Mouse (Mus musculus) limb, embryonic 15.5 days (tissue): ENCODE results near the gene Ntn1. TPM values are rescaled to one million over a fixed set of nuclear protein-coding genes. Genes with fewer than 3 reads are reported as not detected.

Experiments used
- ATAC-seq: fragments of 200-750 bp; cut with Nextera tagmentation; 2 replicates; pipeline ENCODE4 v1.8.0; 2017; ENCODE audit warnings: low read depth, moderate TSS enrichment; ENCODE audit not compliant: insufficient number of reproducible peaks, low FRiP score, low TSS enrichment
- H3K27ac ChIP-seq: fragments of 300-500 bp; sonication (generic); 2 replicates; pipeline ENCODE4 v1.5.1; 2015; ENCODE audit warnings: moderate library complexity, mild to moderate bottlenecking, inconsistent platforms
- H3K27me3 ChIP-seq: fragments of 300-500 bp; sonication (generic); 2 replicates; pipeline ENCODE4 v1.6.1; 2015; ENCODE audit warnings: inconsistent platforms
- H3K36me3 ChIP-seq: fragments of 300-500 bp; sonication (generic); 2 replicates; pipeline ENCODE4 v1.6.1; 2015; ENCODE audit warnings: inconsistent platforms
- H3K4me1 ChIP-seq: fragments of 300-500 bp; sonication (generic); 2 replicates; pipeline ENCODE4 v1.6.1; 2015; ENCODE audit warnings: inconsistent platforms
- H3K4me2 ChIP-seq: fragments of 300-500 bp; sonication (generic); 2 replicates; pipeline ENCODE4 v1.6.1; 2015; ENCODE audit warnings: mild to moderate bottlenecking, inconsistent platforms
- H3K4me3 ChIP-seq: fragments of 300-500 bp; sonication (generic); 2 replicates; pipeline ENCODE4 v1.5.1; 2015; ENCODE audit warnings: mild to moderate bottlenecking, inconsistent platforms
- H3K9ac ChIP-seq: fragments of 300-500 bp; sonication (generic); 2 replicates; pipeline ENCODE4 v1.6.1; 2015; ENCODE audit warnings: inconsistent platforms
- H3K9me3 ChIP-seq: fragments of 300-500 bp; sonication (generic); 2 replicates; pipeline ENCODE4 v1.6.1; 2016; ENCODE audit warnings: inconsistent platforms
- WGBS: fragments of 180-500 bp; shearing (Covaris S2); methylation state at CpG from one replicate; pipeline ENCODE4 v1.1.7; 2015; 5-methylcytosine and 5-hydroxymethylcytosine counted together
- polyA plus RNA-seq: library from polyadenylated mRNA; unstranded; fragments of >200 nt; fragmentation: Nextera tagmentation; extraction: Ambion mirVana; gene quantifications from 2 replicates; pipeline ENCODE4 v1.2.1, GENCODE M21; 2015

Ntn1 gene
- polyA plus RNA-seq, 1 experiment from 2014 or later, result 9.0 TPM

GRCm38 (mm10) chr11:68203658-68204315 lies 196.8 kb downstream of the Ntn1 start:
- Histone ChIP-seq H3K9me3 (no peaks in the 10 kb centered on the region), H3K27me3 (no peaks in the 10 kb centered on the region), H3K27ac (no peak overlapping the region), H3K4me2 (no peak overlapping the region), H3K9ac (no peak overlapping the region), H3K4me1 (peaks cover 32% of the 10 kb centered on the region), H3K4me3 (no peak overlapping the region), H3K36me3 (no peaks in the 10 kb centered on the region)
- no peak for ATAC-seq
- WGBS, result 46% methylated on average over 10 of the region's 10 CpGs

- Histone ChIP-seq H3K4me3 (no peak overlapping the region), H3K4me1 (peaks cover 23% of the 10 kb centered on the region), H3K27ac (no peak overlapping the region), H3K4me2 (no peak overlapping the region), H3K9ac (no peak overlapping the region), H3K36me3 (no peaks in the 10 kb centered on the region), H3K9me3 (no peaks in the 10 kb centered on the region), H3K27me3 (no peaks in the 10 kb centered on the region)
- no peak for ATAC-seq
- 52% methylated on average over 10 of the region's 10 CpGs for WGBS
Measured at GRCm38 (mm10) chr11:68202561-68202960, 198.1 kb downstream of the Ntn1 start.

- no peak overlapping the region for H3K4me3 ChIP-seq
- H3K27me3 ChIP-seq, result no peaks in the 10 kb centered on the region
- H3K9ac ChIP-seq, result no peak overlapping the region
- H3K4me1 ChIP-seq, result peaks cover 28% of the 10 kb centered on the region
- no peak for ATAC-seq
- H3K4me2 ChIP-seq, result no peak overlapping the region
- no peaks in the 10 kb centered on the region for H3K36me3 ChIP-seq
- no peaks in the 10 kb centered on the region for H3K9me3 ChIP-seq
- H3K27ac ChIP-seq, result no peak overlapping the region
- 79% methylated on average over 10 of the region's 10 CpGs for WGBS
Measured at GRCm38 (mm10) chr11:68201811-68202459, 198.7 kb downstream of the Ntn1 start.

GRCm38 (mm10) chr11:68201063-68201462 lies 199.6 kb downstream of the Ntn1 start:
- H3K4me1 ChIP-seq, result peaks cover 36% of the 10 kb centered on the region
- ATAC-seq, result no peak
- no peak overlapping the region for H3K4me2 ChIP-seq
- 54% methylated on average over 1 of the region's 1 CpGs for WGBS
- no peaks in the 10 kb centered on the region for H3K36me3 ChIP-seq
- H3K9me3 ChIP-seq, result no peaks in the 10 kb centered on the region
- H3K9ac ChIP-seq, result no peak overlapping the region
- no peak overlapping the region for H3K4me3 ChIP-seq
- H3K27me3 ChIP-seq, result no peaks in the 10 kb centered on the region
- H3K27ac ChIP-seq, result no peak overlapping the region

- H3K27me3 ChIP-seq, result no peaks in the 10 kb centered on the region
- 73% methylated on average over 4 of the region's 4 CpGs for WGBS
- H3K4me2 ChIP-seq, result no peak overlapping the region
- no peaks in the 10 kb centered on the region for H3K36me3 ChIP-seq
- no peak overlapping the region for H3K27ac ChIP-seq
- no peaks in the 10 kb centered on the region for H3K9me3 ChIP-seq
- H3K4me1 ChIP-seq, result peaks cover 41% of the 10 kb centered on the region
- ATAC-seq, result no peak
- no peak overlapping the region for H3K4me3 ChIP-seq
- no peak overlapping the region for H3K9ac ChIP-seq
Measured at GRCm38 (mm10) chr11:68200500-68200899, 200.1 kb downstream of the Ntn1 start.

- Histone ChIP-seq H3K4me2 (no peak overlapping the region), H3K36me3 (no peaks in the 10 kb centered on the region), H3K9me3 (no peaks in the 10 kb centered on the region), H3K4me3 (no peak overlapping the region), H3K9ac (no peak overlapping the region), H3K27ac (no peak overlapping the region), H3K4me1 (peaks cover 47% of the 10 kb centered on the region), H3K27me3 (no peaks in the 10 kb centered on the region)
- 17% methylated on average over 10 of the region's 10 CpGs for WGBS
- no peak for ATAC-seq
Measured at GRCm38 (mm10) chr11:68199801-68200423, 200.7 kb downstream of the Ntn1 start.

GRCm38 (mm10) chr11:68199103-68199502 lies 201.5 kb downstream of the Ntn1 start:
- Histone ChIP-seq H3K36me3 (no peaks in the 10 kb centered on the region), H3K9me3 (no peaks in the 10 kb centered on the region), H3K4me1 (peaks cover 46% of the 10 kb centered on the region), H3K27me3 (no peaks in the 10 kb centered on the region), H3K4me2 (no peak overlapping the region), H3K9ac (no peak overlapping the region), H3K27ac (no peak overlapping the region), H3K4me3 (no peak overlapping the region)
- no peak for ATAC-seq
- 67% methylated on average over 8 of the region's 8 CpGs for WGBS

GRCm38 (mm10) chr11:68198696-68199095 lies 201.9 kb downstream of the Ntn1 start:
- Histone ChIP-seq H3K9ac (no peak overlapping the region), H3K4me1 (peaks cover 46% of the 10 kb centered on the region), H3K4me2 (no peak overlapping the region), H3K27ac (no peak overlapping the region), H3K27me3 (no peaks in the 10 kb centered on the region), H3K36me3 (no peaks in the 10 kb centered on the region), H3K9me3 (no peaks in the 10 kb centered on the region), H3K4me3 (no peak overlapping the region)
- 63% methylated on average over 10 of the region's 10 CpGs for WGBS
- ATAC-seq, result no peak

GRCm38 (mm10) chr11:68197471-68197870 lies 203.2 kb downstream of the Ntn1 start:
- peaks cover 48% of the 10 kb centered on the region for H3K4me1 ChIP-seq
- 78% methylated on average over 11 of the region's 11 CpGs for WGBS
- H3K4me3 ChIP-seq, result no peak overlapping the region
- H3K9ac ChIP-seq, result no peak overlapping the region
- no peak overlapping the region for H3K27ac ChIP-seq
- no peaks in the 10 kb centered on the region for H3K9me3 ChIP-seq
- no peak for ATAC-seq
- H3K36me3 ChIP-seq, result no peaks in the 10 kb centered on the region
- H3K4me2 ChIP-seq, result no peak overlapping the region
- no peaks in the 10 kb centered on the region for H3K27me3 ChIP-seq

GRCm38 (mm10) chr11:68196566-68196965 lies 204.1 kb downstream of the Ntn1 start:
- Histone ChIP-seq H3K4me3 (no peak overlapping the region), H3K36me3 (no peaks in the 10 kb centered on the region)

GRCm38 (mm10) chr11:68195693-68196176 lies 204.9 kb downstream of the Ntn1 start:
- no peaks in the 10 kb centered on the region for H3K27me3 ChIP-seq
- H3K27ac ChIP-seq, result peak overlapping the region; percentile 6; the same call in 1 of the 2 replicates
- 0 out of 2 replicates have a peak, but pooled peaks have one; percentile 35 for ATAC-seq
- H3K4me1 ChIP-seq, result peaks cover 42% of the 10 kb centered on the region
- H3K4me2 ChIP-seq, result no peak overlapping the region
- H3K9ac ChIP-seq, result no peak overlapping the region
- 49% methylated on average over 10 of the region's 10 CpGs for WGBS
- no peaks in the 10 kb centered on the region for H3K36me3 ChIP-seq
- H3K9me3 ChIP-seq, result no peaks in the 10 kb centered on the region
- H3K4me3 ChIP-seq, result no peak overlapping the region

More at GRCm38 (mm10) chr11:68196566-68196965, 204.1 kb downstream of the Ntn1 start:
- no peak for ATAC-seq
- 62% methylated on average over 6 of the region's 6 CpGs for WGBS
- Histone ChIP-seq H3K4me2 (no peak overlapping the region), H3K4me1 (peaks cover 42% of the 10 kb centered on the region), H3K9ac (no peak overlapping the region), H3K27ac (0 out of 2 replicates have a peak overlapping the region, but pooled peaks have one; percentile 6), H3K9me3 (no peaks in the 10 kb centered on the region), H3K27me3 (no peaks in the 10 kb centered on the region)

GRCm38 (mm10) chr11:68195168-68195567 lies 205.5 kb downstream of the Ntn1 start:
- Histone ChIP-seq H3K4me1 (peaks cover 38% of the 10 kb centered on the region), H3K9me3 (no peaks in the 10 kb centered on the region), H3K9ac (no peak overlapping the region), H3K27ac (peak overlapping the region; percentile 6; the same call in 1 of the 2 replicates), H3K36me3 (no peaks in the 10 kb centered on the region), H3K27me3 (no peaks in the 10 kb centered on the region), H3K4me3 (no peak overlapping the region), H3K4me2 (no peak overlapping the region)
- 48% methylated on average over 6 of the region's 6 CpGs for WGBS
- no peak for ATAC-seq
